Mouse (Mus musculus): ENCODE results near the gene Gm42417. TPM values are rescaled to one million over a fixed set of nuclear protein-coding genes. Genes with fewer than 3 reads are reported as not detected.

Gm42417 gene
- polyA plus RNA-seq, 1 experiment, result not detected

- H3K27ac ChIP-seq (ENCODE audit: insufficient read depth, low read length), result no peak overlapping the region
- H3K4me1 ChIP-seq (ENCODE audit: control insufficient read depth, insufficient read depth, insufficient read length), result no peaks in the 10 kb centered on the region
- H3K36me3 ChIP-seq (ENCODE audit: control insufficient read depth, insufficient read depth, low read length), result peaks cover 26% of the 10 kb centered on the region
- H3K4me3 ChIP-seq (ENCODE audit: extremely low read depth, insufficient read depth, insufficient read length), result no peak overlapping the region
- no peaks in the 10 kb centered on the region for H3K27me3 ChIP-seq (ENCODE audit: control insufficient read depth, insufficient read depth, low read length)
- no peak for DNase-seq (ENCODE audit: low read depth in 1 of 2, low spot score in 2 of 2)
- WGBS, result 90% methylated on average over 10 of the region's 10 CpGs
- no peak for TF ChIP-seq POLR2A (IDR thresholded peaks at IDR 0.05; ENCODE audit: low read depth, low read length)
- no peak for TF ChIP-seq CTCF (IDR thresholded peaks at IDR 0.05; ENCODE audit: extremely low read depth, insufficient read depth, insufficient read length, insufficient replicate concordance)
These were observed 12.3 kb downstream of the Gm42417 start for GRCm38 (mm10) chr1:36526903-36527302.

DNA sequence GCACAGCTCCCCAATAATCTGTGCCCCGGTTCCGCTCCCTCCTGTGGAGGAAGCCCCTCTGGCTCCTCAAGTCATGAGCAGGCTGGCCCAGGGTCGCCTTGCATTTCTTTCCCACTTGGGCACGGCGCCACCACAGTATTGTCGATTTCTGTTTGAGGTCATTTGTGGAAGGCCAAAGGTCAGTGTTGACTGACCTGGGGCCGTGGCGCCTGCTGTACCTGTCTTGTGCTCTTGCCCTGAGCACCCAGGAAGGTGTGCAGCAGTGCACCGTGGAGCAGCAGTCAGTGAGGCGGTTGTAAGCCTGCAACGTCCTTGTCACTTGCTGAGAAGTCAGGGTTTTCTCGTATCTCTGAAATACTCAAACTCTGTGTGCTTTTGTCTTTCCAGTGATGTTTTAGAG is 13.5 kb downstream of the Gm42417 start:
- peaks cover 29% of the 10 kb centered on the region for H3K36me3 ChIP-seq (ENCODE audit: control insufficient read depth, insufficient read depth, low read length)
- DNase-seq (ENCODE audit: low read depth in 1 of 2, low spot score in 2 of 2), result no peak
- 96% methylated on average over 12 of the region's 12 CpGs for WGBS

DNA sequence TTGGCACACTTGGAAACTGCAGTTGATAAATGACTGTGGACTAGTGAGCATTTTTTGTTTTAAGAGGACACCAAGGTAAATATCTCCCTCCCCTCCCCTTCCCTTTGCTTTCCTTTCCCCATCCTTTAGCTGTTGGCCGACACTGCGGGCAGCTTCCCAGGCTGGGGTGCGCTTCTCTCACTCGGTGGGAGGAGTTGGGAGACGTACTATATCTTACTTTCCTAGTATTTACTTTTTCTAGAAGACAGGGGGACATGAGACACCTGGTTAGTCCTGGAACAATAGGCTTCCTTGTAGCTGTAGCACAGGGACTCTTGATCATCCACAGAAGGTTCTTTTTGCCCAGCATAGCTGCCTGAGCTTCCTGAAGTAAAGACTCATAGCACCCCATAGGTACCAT is 15.2 kb downstream of the Gm42417 start:
- DNase-seq (ENCODE audit: low read depth in 1 of 2, low spot score in 2 of 2), result no peak
- H3K27ac ChIP-seq (ENCODE audit: insufficient read depth, low read length), result no peak overlapping the region
- TF ChIP-seq CTCF (IDR thresholded peaks at IDR 0.05; ENCODE audit: extremely low read depth, insufficient read depth, insufficient read length, insufficient replicate concordance) (no peak), POLR2A (IDR thresholded peaks at IDR 0.05; ENCODE audit: low read depth, low read length) (no peak)
- no peaks in the 10 kb centered on the region for H3K27me3 ChIP-seq (ENCODE audit: control insufficient read depth, insufficient read depth, low read length)
- peaks cover 42% of the 10 kb centered on the region for H3K36me3 ChIP-seq (ENCODE audit: control insufficient read depth, insufficient read depth, low read length)
- WGBS, result 96% methylated on average over 5 of the region's 5 CpGs
- H3K4me3 ChIP-seq (ENCODE audit: extremely low read depth, insufficient read depth, insufficient read length), result no peak overlapping the region
- no peaks in the 10 kb centered on the region for H3K4me1 ChIP-seq (ENCODE audit: control insufficient read depth, insufficient read depth, insufficient read length)

More for the DNA sequence above, 13.5 kb downstream of the Gm42417 start:
- Histone ChIP-seq H3K4me3 (ENCODE audit: extremely low read depth, insufficient read depth, insufficient read length) (no peak overlapping the region), H3K27ac (ENCODE audit: insufficient read depth, low read length) (no peak overlapping the region), H3K27me3 (ENCODE audit: control insufficient read depth, insufficient read depth, low read length) (no peaks in the 10 kb centered on the region), H3K4me1 (ENCODE audit: control insufficient read depth, insufficient read depth, insufficient read length) (no peaks in the 10 kb centered on the region)
- TF ChIP-seq POLR2A (IDR thresholded peaks at IDR 0.05; ENCODE audit: low read depth, low read length) (no peak), CTCF (IDR thresholded peaks at IDR 0.05; ENCODE audit: extremely low read depth, insufficient read depth, insufficient read length, insufficient replicate concordance) (no peak)

GRCm38 (mm10) chr1:36523332-36524013 is 15.8 kb downstream of the Gm42417 start:
- WGBS, result 90% methylated on average over 9 of the region's 9 CpGs
- no peak overlapping the region for H3K27ac ChIP-seq (ENCODE audit: insufficient read depth, low read length)
- TF ChIP-seq POLR2A (IDR thresholded peaks at IDR 0.05; ENCODE audit: low read depth, low read length), result no peak
- no peak for TF ChIP-seq CTCF (IDR thresholded peaks at IDR 0.05; ENCODE audit: extremely low read depth, insufficient read depth, insufficient read length, insufficient replicate concordance)

DNA sequence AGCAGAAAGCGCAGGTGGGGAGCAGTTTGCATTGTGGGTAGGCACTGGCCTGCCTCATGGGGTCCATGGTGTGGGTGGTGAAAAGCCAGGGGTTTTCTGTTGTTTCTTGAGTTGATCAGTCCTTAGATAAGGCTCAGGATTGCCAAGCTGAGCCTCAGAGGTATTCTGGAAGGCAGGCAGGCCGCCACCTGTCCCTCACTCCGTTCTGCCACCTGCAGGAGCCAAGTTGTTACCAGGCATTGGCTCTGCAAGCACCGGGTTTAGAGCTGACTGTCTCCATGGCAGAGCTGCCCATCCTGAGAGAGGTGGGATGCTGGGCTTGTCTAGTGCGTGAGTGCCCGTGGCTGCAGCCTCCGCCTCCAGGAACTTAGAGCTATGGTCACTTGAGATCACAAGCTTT is 17.0 kb downstream of the Gm42417 start:
- no peaks in the 10 kb centered on the region for H3K27me3 ChIP-seq (ENCODE audit: control insufficient read depth, insufficient read depth, low read length)
- 96% methylated on average over 7 of the region's 7 CpGs for WGBS
- peaks cover 45% of the 10 kb centered on the region for H3K36me3 ChIP-seq (ENCODE audit: control insufficient read depth, insufficient read depth, low read length)
- TF ChIP-seq CTCF (IDR thresholded peaks at IDR 0.05; ENCODE audit: extremely low read depth, insufficient read depth, insufficient read length, insufficient replicate concordance) (no peak), POLR2A (IDR thresholded peaks at IDR 0.05; ENCODE audit: low read depth, low read length) (no peak)
- no peak for DNase-seq (ENCODE audit: low read depth in 1 of 2, low spot score in 2 of 2)
- no peaks in the 10 kb centered on the region for H3K4me1 ChIP-seq (ENCODE audit: control insufficient read depth, insufficient read depth, insufficient read length)
- H3K27ac ChIP-seq (ENCODE audit: insufficient read depth, low read length), result no peak overlapping the region
- no peak overlapping the region for H3K4me3 ChIP-seq (ENCODE audit: extremely low read depth, insufficient read depth, insufficient read length)

More at GRCm38 (mm10) chr1:36523332-36524013, 15.8 kb downstream of the Gm42417 start:
- no peak for DNase-seq (ENCODE audit: low read depth in 1 of 2, low spot score in 2 of 2)
- Histone ChIP-seq H3K36me3 (ENCODE audit: control insufficient read depth, insufficient read depth, low read length) (peaks cover 45% of the 10 kb centered on the region), H3K4me1 (ENCODE audit: control insufficient read depth, insufficient read depth, insufficient read length) (no peaks in the 10 kb centered on the region), H3K27me3 (ENCODE audit: control insufficient read depth, insufficient read depth, low read length) (no peaks in the 10 kb centered on the region), H3K4me3 (ENCODE audit: extremely low read depth, insufficient read depth, insufficient read length) (no peak overlapping the region)

DNA sequence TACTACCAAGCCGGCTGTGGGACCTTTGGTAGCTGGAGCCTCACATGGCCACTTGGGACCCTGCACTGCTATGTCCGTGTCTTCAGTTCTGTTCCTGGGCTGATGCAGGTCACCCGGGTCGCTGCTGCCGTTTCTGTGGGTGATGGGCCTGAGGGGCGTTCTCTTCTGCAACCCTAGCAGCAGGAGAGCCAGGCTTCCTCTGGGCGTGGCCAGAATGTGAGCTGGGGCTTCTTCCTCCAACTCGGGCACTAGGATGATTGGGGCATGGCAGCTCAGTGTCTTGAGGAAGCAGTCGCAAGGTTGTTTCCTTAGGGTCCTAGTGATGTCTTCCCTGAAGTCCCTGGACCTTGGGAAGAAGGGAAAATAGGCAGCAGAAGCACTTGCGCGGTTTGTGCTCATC is 19.6 kb downstream of the Gm42417 start:
- H3K36me3 ChIP-seq (ENCODE audit: control insufficient read depth, insufficient read depth, low read length), result peaks cover 35% of the 10 kb centered on the region
- DNase-seq (ENCODE audit: low read depth in 1 of 2, low spot score in 2 of 2), result no peak
- no peaks in the 10 kb centered on the region for H3K27me3 ChIP-seq (ENCODE audit: control insufficient read depth, insufficient read depth, low read length)
- no peaks in the 10 kb centered on the region for H3K4me1 ChIP-seq (ENCODE audit: control insufficient read depth, insufficient read depth, insufficient read length)
- 83% methylated on average over 11 of the region's 11 CpGs for WGBS
- H3K27ac ChIP-seq (ENCODE audit: insufficient read depth, low read length), result no peak overlapping the region
- H3K4me3 ChIP-seq (ENCODE audit: extremely low read depth, insufficient read depth, insufficient read length), result no peak overlapping the region
- no peak for TF ChIP-seq POLR2A (IDR thresholded peaks at IDR 0.05; ENCODE audit: low read depth, low read length)
- no peak for TF ChIP-seq CTCF (IDR thresholded peaks at IDR 0.05; ENCODE audit: extremely low read depth, insufficient read depth, insufficient read length, insufficient replicate concordance)

- H3K4me1 ChIP-seq (ENCODE audit: control insufficient read depth, insufficient read depth, insufficient read length), result no peaks in the 10 kb centered on the region
- 93% methylated on average over 3 of the region's 3 CpGs for WGBS
- TF ChIP-seq CTCF (IDR thresholded peaks at IDR 0.05; ENCODE audit: extremely low read depth, insufficient read depth, insufficient read length, insufficient replicate concordance), result no peak
- TF ChIP-seq POLR2A (IDR thresholded peaks at IDR 0.05; ENCODE audit: low read depth, low read length), result no peak
These were observed 21.0 kb downstream of the Gm42417 start for GRCm38 (mm10) chr1:36518259-36518658.

More at GRCm38 (mm10) chr1:36518259-36518658, 21.0 kb downstream of the Gm42417 start:
- DNase-seq (ENCODE audit: low read depth in 1 of 2, low spot score in 2 of 2), result no peak
- H3K4me3 ChIP-seq (ENCODE audit: extremely low read depth, insufficient read depth, insufficient read length), result no peak overlapping the region
- H3K36me3 ChIP-seq (ENCODE audit: control insufficient read depth, insufficient read depth, low read length), result peaks cover 30% of the 10 kb centered on the region
- no peak overlapping the region for H3K27ac ChIP-seq (ENCODE audit: insufficient read depth, low read length)
- no peaks in the 10 kb centered on the region for H3K27me3 ChIP-seq (ENCODE audit: control insufficient read depth, insufficient read depth, low read length)

Data from spleen, adult 2 months (tissue).